Mouse (Mus musculus) midbrain, embryonic 12.5 days (tissue): ENCODE data around the gene Muc2. TPM values are rescaled to one million over a fixed set of nuclear protein-coding genes. Genes with fewer than 3 reads are reported as not detected.

Source experiments
- ATAC-seq: fragments of 200-750 bp; cut with Nextera tagmentation; 2 replicates; pipeline ENCODE4 v1.8.0; 2017; ENCODE audit warnings: low read depth, moderate TSS enrichment, moderate library complexity; ENCODE audit not compliant: low FRiP score
- H3K27ac ChIP-seq: fragments of 300-500 bp; sonication (generic); replicated peaks from 2 replicates; pipeline ENCODE4 v1.5.1; 2016; ENCODE audit warnings: mild to moderate bottlenecking
- H3K27me3 ChIP-seq: fragments of 300-500 bp; sonication (generic); 2 replicates; pipeline ENCODE4 v1.6.1; 2016; ENCODE audit warnings: mild to moderate bottlenecking
- H3K36me3 ChIP-seq: fragments of 300-500 bp; sonication (generic); 2 replicates; pipeline ENCODE4 v1.6.1; 2016
- H3K4me1 ChIP-seq: fragments of 300-500 bp; sonication (generic); 2 replicates; pipeline ENCODE4 v1.6.1; 2016
- H3K4me2 ChIP-seq: fragments of 300-500 bp; sonication (generic); replicated peaks from 2 replicates; pipeline ENCODE4 v1.6.1; 2016; ENCODE audit warnings: mild to moderate bottlenecking, moderate library complexity
- H3K4me3 ChIP-seq: fragments of 300-500 bp; sonication (generic); 2 replicates; pipeline ENCODE4 v1.5.1; 2016; ENCODE audit warnings: mild to moderate bottlenecking
- H3K9ac ChIP-seq: fragments of 300-500 bp; sonication (generic); replicated peaks from 2 replicates; pipeline ENCODE4 v1.6.1; 2016; ENCODE audit warnings: mild to moderate bottlenecking, moderate library complexity
- H3K9me3 ChIP-seq: fragments of 300-500 bp; sonication (generic); 2 replicates; pipeline ENCODE4 v1.6.1; 2016; ENCODE audit warnings: mild to moderate bottlenecking
- WGBS: fragments of 180-500 bp; shearing (Covaris S2); methylation state at CpG from one replicate; pipeline ENCODE4 v1.1.7; 2016; 5-methylcytosine and 5-hydroxymethylcytosine counted together
- polyA plus RNA-seq: library from polyadenylated mRNA; unstranded; fragments of >200 nt; fragmentation: Nextera tagmentation; extraction: Ambion mirVana; gene quantifications from 2 replicates; pipeline ENCODE4 v1.2.1, GENCODE M21; 2016

Muc2 gene
- polyA plus RNA-seq, 1 experiment from 2014 or later, result 0.18 TPM

DNA sequence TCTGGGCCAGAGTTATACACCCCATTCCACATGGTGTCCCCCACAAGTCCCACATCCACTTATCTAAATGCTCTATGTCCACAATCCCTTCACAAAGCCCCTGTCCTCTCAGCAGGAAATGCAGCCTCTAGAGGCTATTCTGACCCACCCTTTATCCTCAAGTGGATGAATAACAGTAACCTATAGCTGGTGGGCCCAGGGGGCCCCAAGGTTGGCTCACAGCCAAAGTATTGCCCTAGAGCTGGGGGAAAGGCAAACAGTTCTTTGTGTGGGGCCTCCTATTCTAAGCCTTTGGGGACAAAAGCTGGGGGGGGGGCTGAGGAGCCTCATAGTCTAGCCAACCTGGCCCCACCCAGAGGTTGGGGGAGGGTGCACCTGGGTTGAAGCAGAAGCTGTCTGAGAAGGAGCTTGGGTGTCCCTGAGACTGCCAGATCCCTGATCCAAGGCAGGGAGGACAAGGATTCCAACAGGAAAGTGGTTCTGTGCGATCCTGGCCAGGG lies 82.0 kb downstream of the Muc2 start:
- Histone ChIP-seq H3K4me3 (no peak overlapping the region), H3K9me3 (peaks cover 3% of the 10 kb centered on the region; the same call in 1 of the 2 replicates), H3K4me1 (peaks cover 16% of the 10 kb centered on the region), H3K27me3 (no peaks in the 10 kb centered on the region), H3K27ac (no peak overlapping the region), H3K4me2 (no peak overlapping the region), H3K9ac (no peak overlapping the region), H3K36me3 (no peaks in the 10 kb centered on the region)
- ATAC-seq, result no peak
- WGBS, result 71% methylated on average over 1 of the region's 1 CpGs

DNA sequence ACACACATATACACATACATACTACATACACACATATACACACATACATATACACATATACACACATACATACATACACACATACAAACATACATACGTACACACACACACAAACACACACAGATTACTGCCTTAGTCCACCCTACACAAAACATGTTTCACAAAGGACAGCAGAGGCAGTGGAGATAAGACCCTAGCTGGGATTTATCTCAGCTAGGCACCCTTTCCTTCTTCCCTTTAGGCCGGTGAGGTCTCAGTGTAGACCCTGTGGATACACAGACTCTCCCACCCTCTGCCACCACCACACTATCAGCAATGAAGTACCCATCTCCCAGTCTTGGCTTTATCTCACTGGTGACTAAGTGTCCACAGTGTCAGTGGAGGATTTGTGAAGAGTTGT lies 84.7 kb downstream of the Muc2 start:
- Histone ChIP-seq H3K36me3 (no peaks in the 10 kb centered on the region), H3K4me3 (no peak overlapping the region), H3K27me3 (no peaks in the 10 kb centered on the region), H3K27ac (no peak overlapping the region), H3K4me2 (no peak overlapping the region), H3K9ac (no peak overlapping the region), H3K4me1 (peaks cover 16% of the 10 kb centered on the region), H3K9me3 (peaks cover 4% of the 10 kb centered on the region; the same call in 1 of the 2 replicates)
- ATAC-seq, result no peak
- 91% methylated on average over 2 of the region's 2 CpGs for WGBS

DNA sequence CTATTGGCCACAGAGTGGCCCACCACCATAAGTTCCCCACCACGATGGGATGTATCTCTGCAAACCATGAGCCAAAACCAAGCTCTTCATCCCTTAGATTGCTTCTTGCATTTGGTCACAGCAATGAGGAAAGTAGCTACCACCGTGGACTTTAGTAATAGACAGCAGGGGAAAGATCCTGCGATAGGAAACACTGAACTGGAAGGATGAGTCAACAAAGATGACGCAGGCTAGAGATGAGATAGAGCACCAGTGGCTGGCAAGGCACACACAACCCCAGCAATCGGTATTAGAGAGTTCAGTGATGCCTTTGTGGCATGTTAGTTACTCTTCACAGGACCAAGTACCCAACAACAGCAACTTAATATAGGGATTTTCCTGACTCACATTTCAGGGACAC lies 86.1 kb downstream of the Muc2 start:
- no peak for ATAC-seq
- WGBS, result 86% methylated on average over 5 of the region's 5 CpGs
- peaks cover 16% of the 10 kb centered on the region for H3K4me1 ChIP-seq
- peaks cover 4% of the 10 kb centered on the region; the same call in 1 of the 2 replicates for H3K9me3 ChIP-seq
- H3K27me3 ChIP-seq, result no peaks in the 10 kb centered on the region
- no peak overlapping the region for H3K4me3 ChIP-seq
- H3K9ac ChIP-seq, result no peak overlapping the region
- H3K4me2 ChIP-seq, result no peak overlapping the region
- H3K36me3 ChIP-seq, result no peaks in the 10 kb centered on the region
- no peak overlapping the region for H3K27ac ChIP-seq

DNA sequence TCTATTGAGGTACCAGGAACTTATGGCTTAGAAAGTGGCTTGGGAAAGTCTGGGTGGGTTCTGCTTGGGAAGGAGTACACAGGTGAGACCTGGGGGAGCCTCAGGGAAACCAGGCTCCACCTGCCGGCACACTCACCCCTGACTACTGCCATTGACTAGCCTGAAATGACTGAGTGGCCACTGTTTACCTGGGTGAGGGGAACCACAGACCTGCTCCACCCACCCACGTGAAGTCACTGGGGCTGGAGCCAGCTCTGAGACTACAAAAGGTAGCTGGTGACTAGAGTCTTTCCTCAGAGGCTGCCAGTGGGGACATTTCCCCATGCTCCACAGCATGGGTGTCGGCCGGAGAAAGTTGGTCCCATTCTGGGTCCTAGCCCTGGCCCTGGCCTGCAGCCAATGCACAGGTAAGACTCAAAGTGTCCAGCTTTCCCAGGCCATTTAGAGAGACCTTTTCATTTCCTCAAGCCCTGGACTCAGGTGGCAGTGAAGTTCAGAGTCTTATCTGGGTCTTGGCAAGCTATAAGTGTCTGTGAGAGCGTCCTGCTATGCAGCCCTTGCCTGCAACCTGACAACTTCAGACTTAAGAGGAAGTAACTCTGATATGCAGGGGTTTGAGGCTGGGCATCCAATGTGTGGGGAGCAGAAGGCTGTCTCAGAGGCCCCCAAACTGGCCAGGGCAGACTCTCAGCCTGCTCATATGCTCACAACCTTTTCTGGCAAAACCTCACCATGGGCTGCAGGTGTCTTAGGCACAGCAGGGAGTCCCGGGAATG lies 98.7 kb downstream of the Muc2 start, which contains the start of gene Muc5ac:
TSS of gene Muc5ac (plus strand) at position 296 of the 776 bp plus-strand sequence.
- Histone ChIP-seq H3K9ac (no peak within 1 kb of the TSS), H3K27me3 (no peaks in the 10 kb centered on the region), H3K4me3 (no peak within 1 kb of the TSS), H3K27ac (no peak within 1 kb of the TSS), H3K9me3 (no peaks in the 10 kb centered on the region), H3K4me1 (no peaks in the 10 kb centered on the region), H3K4me2 (no peak within 1 kb of the TSS), H3K36me3 (no peaks in the 10 kb centered on the region)
- 91% methylated on average over 6 of the region's 6 CpGs for WGBS
- no peak for ATAC-seq

DNA sequence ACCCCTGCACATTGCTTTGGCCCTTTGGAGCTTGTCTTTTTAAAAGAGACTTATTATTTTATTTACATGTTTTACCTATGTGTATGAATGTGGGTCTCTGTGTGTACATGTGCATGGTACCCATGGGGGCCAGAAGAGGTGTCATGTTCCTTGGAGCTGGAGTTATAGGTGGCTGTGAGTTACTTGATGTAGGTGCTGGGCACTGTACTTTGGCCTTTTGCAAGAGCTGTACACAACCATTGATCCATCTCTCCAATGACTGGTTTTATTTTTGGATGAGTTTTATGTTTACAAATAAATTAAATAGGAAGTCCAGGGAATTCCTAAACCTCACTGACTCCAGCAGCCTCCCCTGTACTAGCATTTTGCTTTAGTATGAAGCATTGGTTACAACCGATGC lies 104.1 kb downstream of the Muc2 start:
- Histone ChIP-seq H3K9ac (no peak overlapping the region), H3K27ac (no peak overlapping the region), H3K4me1 (no peaks in the 10 kb centered on the region), H3K4me3 (no peak overlapping the region), H3K27me3 (no peaks in the 10 kb centered on the region), H3K9me3 (0 out of 2 replicates have a peak, but pooled peaks cover 5% of the 10 kb centered on the region), H3K36me3 (no peaks in the 10 kb centered on the region), H3K4me2 (no peak overlapping the region)
- ATAC-seq, result no peak
- WGBS, result 94% methylated on average over 1 of the region's 1 CpGs

DNA sequence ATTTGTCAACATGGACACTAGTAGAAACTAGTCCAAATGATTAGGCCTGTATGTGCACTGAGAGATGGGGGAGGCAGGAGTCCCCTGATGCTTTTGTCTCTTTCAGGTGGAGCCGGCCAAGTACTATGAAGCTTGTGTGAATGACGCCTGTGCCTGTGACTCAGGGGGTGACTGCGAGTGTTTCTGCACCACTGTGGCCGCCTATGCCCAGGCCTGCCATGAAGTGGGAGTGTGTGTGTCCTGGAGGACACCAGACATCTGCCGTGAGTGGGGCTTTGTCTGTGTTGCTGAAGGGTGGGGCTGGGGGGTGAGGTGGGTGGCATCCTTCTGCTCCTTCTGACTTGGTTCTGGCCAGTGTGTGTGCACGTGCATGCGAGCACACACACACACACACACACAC lies 113.1 kb downstream of the Muc2 start:
- Histone ChIP-seq H3K4me2 (no peak overlapping the region), H3K4me3 (no peak overlapping the region), H3K4me1 (no peaks in the 10 kb centered on the region), H3K9ac (no peak overlapping the region), H3K36me3 (no peaks in the 10 kb centered on the region), H3K27ac (no peak overlapping the region), H3K27me3 (no peaks in the 10 kb centered on the region), H3K9me3 (0 out of 2 replicates have a peak, but pooled peaks cover 3% of the 10 kb centered on the region)
- 91% methylated on average over 7 of the region's 7 CpGs for WGBS
- ATAC-seq, result no peak

Other genes starting within 250 kb of the Muc2 start
- 9.6 and 12.3 TPM in 2 replicates for gene Pidd1, start 246.3 kb upstream of the Muc2 start, polyA plus RNA-seq
- 884 and 899 TPM in 2 replicates for gene Rplp2, start 243.0 kb upstream of the Muc2 start, polyA plus RNA-seq
- 15.6 and 18.3 TPM in 2 replicates for gene Pnpla2, start 235.1 kb upstream of the Muc2 start, polyA plus RNA-seq
- 5.4 and 6.0 TPM in 2 replicates for gene Cracr2b, start 229.2 kb upstream of the Muc2 start, polyA plus RNA-seq
- 14.8 and 15.6 TPM in 2 replicates for gene Cd151, start 222.9 kb upstream of the Muc2 start, polyA plus RNA-seq
- 73.8 and 75.0 TPM in 2 replicates for gene Polr2l, start 215.2 kb upstream of the Muc2 start, polyA plus RNA-seq
- gene Tspan4, start 215.1 kb upstream of the Muc2 start, polyA plus RNA-seq, result 25.3 and 32.6 TPM in 2 replicates
- gene Chid1, start 150.5 kb upstream of the Muc2 start, polyA plus RNA-seq, result 29.3 and 30.2 TPM in 2 replicates
- 109 and 113 TPM in 2 replicates for gene Ap2a2, start 128.2 kb upstream of the Muc2 start, polyA plus RNA-seq
- gene Muc6, start 35.0 kb upstream of the Muc2 start, polyA plus RNA-seq, result 0.08 and 0.15 TPM in 2 replicates
- gene Muc5ac, start 98.6 kb downstream of the Muc2 start, polyA plus RNA-seq, result not detected in 2 replicates
- gene Muc5b, start 148.7 kb downstream of the Muc2 start, polyA plus RNA-seq, result 0.03 and 0.04 TPM in 2 replicates
- 68.0 and 68.2 TPM in 2 replicates for gene Tollip, start 228.2 kb downstream of the Muc2 start, polyA plus RNA-seq